Mouse (Mus musculus) liver, postnatal 0 days (tissue): ENCODE measurements around the gene Dstn.

ENCODE experiments used
- CTCF ChIP-seq: sonication (generic); IDR thresholded peaks from 2 replicates; pipeline ENCODE4 v1.5.1; 2016; ENCODE audit warnings: antibody characterized with exemption, low read depth
- EP300 ChIP-seq: IDR thresholded peaks from 2 replicates; pipeline ENCODE4 v1.6.1; 2016; ENCODE audit warnings: antibody characterized with exemption, low read depth, mild to moderate bottlenecking

GRCm38 (mm10) chr2:143947981-143948380 lies 32.9 kb downstream of the Dstn start:
- TF ChIP-seq CTCF (no peak), EP300 (no peak)
